Mouse (Mus musculus): ENCODE data around the gene Chmp3.

GRCm38 (mm10) chr6:71631706-71632461 lies 88.3 kb downstream of the Chmp3 start:
- TF ChIP-seq CTCF (IDR thresholded peaks at IDR 0.05) (no peak), POLR2A (IDR thresholded peaks at IDR 0.05; ENCODE audit: insufficient read depth, low read depth, low read length) (no peak)
